Mouse (Mus musculus): ENCODE measurements around the gene Miga1. TPM values are rescaled to one million over a fixed set of nuclear protein-coding genes. Genes with fewer than 3 reads are reported as not detected.

Gene Miga1
- polyA plus RNA-seq, 1 experiment from 2014 or later: 3.8 TPM

DNA sequence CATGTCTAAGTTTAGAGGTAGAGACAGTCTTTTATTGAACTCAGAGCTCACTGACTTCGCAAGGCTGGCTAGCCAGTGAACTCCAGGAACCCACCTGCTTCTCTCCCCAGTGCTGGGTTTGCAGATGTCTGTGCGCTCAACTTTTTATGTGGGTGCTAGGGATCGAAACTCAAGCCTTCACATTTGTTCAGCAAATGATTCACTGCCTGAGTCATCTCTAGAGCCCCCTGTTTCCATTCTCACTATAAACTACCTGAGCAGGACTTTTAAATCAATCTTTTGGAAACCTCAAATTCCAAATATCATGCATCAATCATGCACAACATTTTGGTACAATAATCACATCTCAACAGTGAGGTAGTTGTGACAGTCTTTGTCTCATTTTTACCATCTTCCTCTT, 82.7 kb downstream of the Miga1 start:
- Histone ChIP-seq H3K4me3 (ENCODE audit: low read depth, low read length) (no peak overlapping the region), H3K27me3 (ENCODE audit: control insufficient read depth, insufficient read depth, low read depth, low read length) (peaks cover 3% of the 10 kb centered on the region), H3K4me2 (ENCODE audit: low read depth, low read length) (no peak overlapping the region), H3K4me1 (ENCODE audit: control insufficient read depth, low read depth, low read length) (peaks cover 4% of the 10 kb centered on the region), H3K36me3 (ENCODE audit: control insufficient read depth, insufficient read depth) (no peaks in the 10 kb centered on the region), H3K27ac (ENCODE audit: low read length) (no peak overlapping the region), H3K9me3 (replicated peaks; ENCODE audit: control insufficient read depth, low read length) (no peaks in the 10 kb centered on the region), H3K9ac (ENCODE audit: low read depth, low read length) (no peak overlapping the region)
- no peak for ATAC-seq (ENCODE audit: low read depth)
- WGBS (ENCODE audit: insufficient replicate concordance): 69% methylated on average over 3 of the region's 3 CpGs

DNA sequence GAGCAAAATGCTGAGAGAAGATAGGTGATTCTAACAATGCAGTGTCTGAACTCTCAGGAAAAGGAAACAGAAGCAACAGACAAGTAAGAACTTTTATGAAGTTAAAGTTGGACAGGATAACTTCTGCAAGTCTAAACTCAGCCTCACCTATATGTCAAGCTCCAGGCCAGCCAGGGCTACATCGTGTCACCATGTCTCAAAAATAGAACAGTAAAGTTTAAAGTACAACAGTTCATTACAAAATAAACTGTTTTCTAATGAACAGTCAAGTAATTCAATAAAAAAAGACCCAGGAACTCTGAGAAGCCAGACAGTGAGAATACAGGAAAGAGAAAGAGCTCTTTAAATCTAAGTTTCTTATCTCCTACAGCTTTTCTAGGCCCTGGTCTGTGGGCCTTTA, 89.7 kb downstream of the Miga1 start:
- ATAC-seq (ENCODE audit: low read depth): peak; percentile 48; the same call in 1 of the 2 replicates
- H3K4me2 ChIP-seq (ENCODE audit: low read depth, low read length): no peak overlapping the region

DNA sequence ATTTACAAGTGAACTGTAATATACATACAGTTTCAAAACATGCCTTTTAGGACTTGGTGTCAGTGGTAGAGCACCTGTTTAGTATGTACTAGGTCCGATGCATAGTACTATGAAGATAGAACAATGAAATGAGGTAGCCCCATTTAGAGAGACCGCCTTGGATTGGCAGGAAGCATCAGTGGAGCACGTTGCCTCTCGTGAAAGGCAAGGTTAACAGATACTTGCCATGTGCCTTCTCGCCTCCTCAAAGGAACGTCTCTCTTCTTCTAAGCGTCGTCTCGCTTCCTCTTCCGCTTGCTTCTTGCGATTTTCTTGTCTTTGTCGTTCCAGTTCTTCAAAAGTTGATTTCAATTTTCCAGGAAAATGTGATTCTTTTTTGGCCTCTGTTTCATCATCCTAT, 92.5 kb downstream of the Miga1 start:
- whole genome bisulfite sequencing (ENCODE audit: insufficient replicate concordance): 74% methylated on average over 12 of the region's 12 CpGs
- Histone ChIP-seq H3K27ac (ENCODE audit: low read length) (no peak overlapping the region), H3K27me3 (ENCODE audit: control insufficient read depth, insufficient read depth, low read depth, low read length) (no peaks in the 10 kb centered on the region), H3K36me3 (ENCODE audit: control insufficient read depth, insufficient read depth) (no peaks in the 10 kb centered on the region), H3K4me2 (ENCODE audit: low read depth, low read length) (no peak overlapping the region), H3K9me3 (replicated peaks; ENCODE audit: control insufficient read depth, low read length) (no peaks in the 10 kb centered on the region), H3K4me1 (ENCODE audit: control insufficient read depth, low read depth, low read length) (no peaks in the 10 kb centered on the region), H3K4me3 (ENCODE audit: low read depth, low read length) (no peak overlapping the region), H3K9ac (ENCODE audit: low read depth, low read length) (no peak overlapping the region)
- no peak for ATAC-seq (ENCODE audit: low read depth)

More for the DNA sequence above, 89.7 kb downstream of the Miga1 start:
- Histone ChIP-seq H3K4me1 (ENCODE audit: control insufficient read depth, low read depth, low read length) (no peaks in the 10 kb centered on the region), H3K4me3 (ENCODE audit: low read depth, low read length) (no peak overlapping the region), H3K36me3 (ENCODE audit: control insufficient read depth, insufficient read depth) (no peaks in the 10 kb centered on the region), H3K27me3 (ENCODE audit: control insufficient read depth, insufficient read depth, low read depth, low read length) (no peaks in the 10 kb centered on the region), H3K9me3 (replicated peaks; ENCODE audit: control insufficient read depth, low read length) (no peaks in the 10 kb centered on the region), H3K9ac (ENCODE audit: low read depth, low read length) (no peak overlapping the region), H3K27ac (ENCODE audit: low read length) (no peak overlapping the region)
- 65% methylated on average over 1 of the region's 1 CpGs for WGBS (ENCODE audit: insufficient replicate concordance)

DNA sequence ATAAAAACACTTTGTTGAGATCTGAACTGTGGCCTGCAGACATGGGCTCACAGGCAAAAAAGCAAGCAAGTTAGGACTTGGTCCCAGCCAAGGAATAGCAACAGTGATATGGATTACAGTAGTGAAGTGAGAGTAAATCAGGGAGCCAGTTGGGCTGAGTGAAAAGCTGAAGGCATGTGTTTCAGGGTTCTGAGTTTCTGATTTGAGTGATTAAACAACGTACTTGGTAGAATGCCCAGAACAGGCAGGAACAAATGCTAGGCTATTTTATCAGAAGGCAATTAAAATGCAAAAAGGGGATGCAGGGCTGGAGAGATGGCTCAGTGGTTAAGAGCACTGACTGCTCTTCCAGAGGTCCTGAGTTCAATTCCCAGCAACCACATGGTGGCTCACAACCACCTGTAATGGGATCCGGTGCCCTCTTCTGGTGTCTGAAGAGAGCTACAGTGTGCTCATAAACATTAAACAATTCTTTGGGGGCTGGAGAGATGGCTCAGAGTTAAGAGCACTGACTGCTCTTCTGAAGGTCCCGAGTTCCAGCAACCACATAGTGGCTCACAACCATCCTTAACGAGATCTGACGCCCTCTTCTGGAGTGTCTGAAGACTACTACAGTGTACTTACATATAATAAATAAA, 94.8 kb downstream of the Miga1 start:
- Histone ChIP-seq H3K27ac (ENCODE audit: low read length) (no peak overlapping the region), H3K4me3 (ENCODE audit: low read depth, low read length) (no peak overlapping the region), H3K9ac (ENCODE audit: low read depth, low read length) (no peak overlapping the region), H3K4me2 (ENCODE audit: low read depth, low read length) (no peak overlapping the region), H3K27me3 (ENCODE audit: control insufficient read depth, insufficient read depth, low read depth, low read length) (no peaks in the 10 kb centered on the region), H3K9me3 (replicated peaks; ENCODE audit: control insufficient read depth, low read length) (no peaks in the 10 kb centered on the region), H3K36me3 (ENCODE audit: control insufficient read depth, insufficient read depth) (no peaks in the 10 kb centered on the region), H3K4me1 (ENCODE audit: control insufficient read depth, low read depth, low read length) (no peaks in the 10 kb centered on the region)
- 78% methylated on average over 5 of the region's 5 CpGs for WGBS (ENCODE audit: insufficient replicate concordance)
- ATAC-seq (ENCODE audit: low read depth): no peak

DNA sequence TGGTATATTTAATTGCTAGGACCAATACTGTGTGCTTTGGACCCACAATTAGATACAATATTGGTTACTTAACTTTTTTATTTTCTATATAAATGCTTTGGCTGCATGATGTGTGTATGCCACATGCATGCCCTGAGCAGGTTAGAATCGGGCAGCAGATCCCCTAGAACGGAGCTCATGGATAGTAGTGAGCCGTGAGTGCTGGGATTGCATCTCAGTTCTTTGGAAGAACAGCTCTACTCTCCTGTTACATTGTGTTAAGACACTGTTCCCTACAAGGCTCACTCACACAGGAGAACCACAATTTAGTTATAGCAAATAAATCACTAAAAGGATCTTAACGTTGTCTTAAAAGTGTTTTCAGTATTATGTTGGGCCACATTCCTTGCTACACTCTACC, 96.9 kb downstream of the Miga1 start:
- Histone ChIP-seq H3K36me3 (ENCODE audit: control insufficient read depth, insufficient read depth) (peaks cover 3% of the 10 kb centered on the region; the same call in 1 of the 2 replicates), H3K27me3 (ENCODE audit: control insufficient read depth, insufficient read depth, low read depth, low read length) (no peaks in the 10 kb centered on the region), H3K4me2 (ENCODE audit: low read depth, low read length) (no peak overlapping the region), H3K4me3 (ENCODE audit: low read depth, low read length) (no peak overlapping the region), H3K9ac (ENCODE audit: low read depth, low read length) (no peak overlapping the region), H3K4me1 (ENCODE audit: control insufficient read depth, low read depth, low read length) (no peaks in the 10 kb centered on the region), H3K27ac (ENCODE audit: low read length) (no peak overlapping the region), H3K9me3 (replicated peaks; ENCODE audit: control insufficient read depth, low read length) (no peaks in the 10 kb centered on the region)
- ATAC-seq (ENCODE audit: low read depth): no peak
- WGBS (ENCODE audit: insufficient replicate concordance): 69% methylated on average over 4 of the region's 4 CpGs

DNA sequence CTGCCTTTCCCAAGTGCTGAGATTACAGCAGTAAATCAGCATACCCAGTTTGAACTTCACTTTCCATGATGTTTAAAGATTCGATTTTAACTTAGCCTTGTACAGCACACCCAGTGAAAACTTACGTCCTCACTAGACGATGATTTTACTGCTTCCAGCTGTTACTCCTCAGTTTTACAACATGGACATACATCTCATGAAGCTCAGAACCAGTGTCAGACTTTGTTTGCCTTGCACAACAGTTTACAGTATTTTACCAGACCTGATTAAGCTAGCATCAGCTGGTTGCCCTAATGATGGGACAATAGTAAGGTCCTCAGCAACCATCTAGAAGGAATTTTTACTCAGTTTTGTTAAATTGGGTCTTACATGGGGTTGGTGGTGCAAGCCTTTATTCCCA, 99.1 kb downstream of the Miga1 start:
- peaks cover 9% of the 10 kb centered on the region for H3K36me3 ChIP-seq (ENCODE audit: control insufficient read depth, insufficient read depth)
- H3K9me3 ChIP-seq (replicated peaks; ENCODE audit: control insufficient read depth, low read length): no peaks in the 10 kb centered on the region
- H3K4me1 ChIP-seq (ENCODE audit: control insufficient read depth, low read depth, low read length): no peaks in the 10 kb centered on the region
- 67% methylated on average over 3 of the region's 3 CpGs for WGBS (ENCODE audit: insufficient replicate concordance)
- ATAC-seq (ENCODE audit: low read depth): no peak
- H3K9ac ChIP-seq (ENCODE audit: low read depth, low read length): no peak overlapping the region
- no peak overlapping the region for H3K27ac ChIP-seq (ENCODE audit: low read length)
- no peak overlapping the region for H3K4me2 ChIP-seq (ENCODE audit: low read depth, low read length)
- no peaks in the 10 kb centered on the region for H3K27me3 ChIP-seq (ENCODE audit: control insufficient read depth, insufficient read depth, low read depth, low read length)
- H3K4me3 ChIP-seq (ENCODE audit: low read depth, low read length): no peak overlapping the region

DNA sequence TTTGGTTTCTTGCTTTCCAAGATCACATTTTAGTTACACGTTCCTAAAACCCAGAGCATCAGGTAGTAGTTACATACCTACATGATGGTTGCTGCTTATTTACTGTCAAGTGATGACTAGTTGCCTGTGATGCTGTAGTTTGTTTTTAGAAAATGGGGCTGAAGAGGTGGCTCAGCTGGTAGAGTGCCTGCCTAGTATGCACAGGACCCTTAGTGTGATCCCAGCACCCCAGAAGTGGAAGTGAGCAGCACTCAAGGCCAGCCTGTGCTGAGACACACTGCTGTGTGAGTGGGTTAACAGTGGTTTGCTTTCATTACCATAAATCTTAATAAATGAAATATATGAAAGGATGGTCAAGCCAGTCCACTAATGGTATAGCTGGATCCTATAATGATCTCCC, 100.6 kb downstream of the Miga1 start:
- ATAC-seq (ENCODE audit: low read depth): no peak
- Histone ChIP-seq H3K27me3 (ENCODE audit: control insufficient read depth, insufficient read depth, low read depth, low read length) (no peaks in the 10 kb centered on the region), H3K36me3 (ENCODE audit: control insufficient read depth, insufficient read depth) (peaks cover 16% of the 10 kb centered on the region), H3K27ac (ENCODE audit: low read length) (no peak overlapping the region), H3K9ac (ENCODE audit: low read depth, low read length) (no peak overlapping the region), H3K4me3 (ENCODE audit: low read depth, low read length) (no peak overlapping the region), H3K9me3 (replicated peaks; ENCODE audit: control insufficient read depth, low read length) (no peaks in the 10 kb centered on the region), H3K4me2 (ENCODE audit: low read depth, low read length) (no peak overlapping the region), H3K4me1 (ENCODE audit: control insufficient read depth, low read depth, low read length) (no peaks in the 10 kb centered on the region)
- WGBS (ENCODE audit: insufficient replicate concordance): 88% methylated on average over 1 of the region's 1 CpGs

DNA sequence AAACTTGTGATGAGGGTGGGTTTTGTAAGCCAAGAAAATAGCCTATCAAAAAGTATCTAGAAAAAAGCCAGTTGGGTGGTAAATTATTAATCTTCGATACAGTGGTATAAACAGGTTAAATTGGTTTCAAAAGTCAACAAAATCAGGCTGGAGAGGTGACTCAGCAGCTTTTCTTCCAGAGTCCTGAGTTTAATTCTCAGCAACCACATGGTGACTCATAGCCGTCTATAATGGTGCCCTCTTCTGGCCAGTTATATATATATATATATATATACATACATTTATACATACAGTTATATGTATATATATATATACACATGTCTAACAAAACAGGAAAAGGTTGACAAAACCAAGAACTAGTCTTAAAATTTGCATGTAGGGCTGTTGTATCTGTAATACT, 101.4 kb downstream of the Miga1 start:
- peak; percentile 69 for ATAC-seq (ENCODE audit: low read depth)
- Histone ChIP-seq H3K4me2 (ENCODE audit: low read depth, low read length) (no peak overlapping the region), H3K4me3 (ENCODE audit: low read depth, low read length) (no peak overlapping the region), H3K27ac (ENCODE audit: low read length) (no peak overlapping the region), H3K9ac (ENCODE audit: low read depth, low read length) (no peak overlapping the region), H3K36me3 (ENCODE audit: control insufficient read depth, insufficient read depth) (peaks cover 19% of the 10 kb centered on the region), H3K4me1 (ENCODE audit: control insufficient read depth, low read depth, low read length) (no peaks in the 10 kb centered on the region), H3K9me3 (replicated peaks; ENCODE audit: control insufficient read depth, low read length) (no peaks in the 10 kb centered on the region), H3K27me3 (ENCODE audit: control insufficient read depth, insufficient read depth, low read depth, low read length) (no peaks in the 10 kb centered on the region)
- WGBS (ENCODE audit: insufficient replicate concordance): 31% methylated on average over 2 of the region's 2 CpGs

DNA sequence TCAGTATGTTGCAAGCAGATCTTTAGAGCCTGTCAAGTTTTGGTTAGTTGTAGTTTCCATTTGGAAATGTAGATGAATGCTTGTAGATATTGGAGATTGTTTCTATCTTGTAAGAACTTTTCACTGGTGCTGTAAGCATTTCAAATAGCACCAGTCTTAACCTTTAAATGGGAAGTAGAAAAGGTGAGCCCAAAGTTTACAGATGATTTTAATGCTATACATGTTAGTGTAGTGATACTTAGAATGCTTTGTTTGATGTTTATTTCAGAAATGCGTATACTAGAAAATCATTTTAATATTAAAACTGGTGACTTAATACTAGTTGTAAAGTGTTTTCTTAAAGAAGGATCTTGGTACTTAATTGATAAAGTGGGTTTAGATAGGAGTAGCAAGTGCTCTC, 104.4 kb downstream of the Miga1 start:
- H3K36me3 ChIP-seq (ENCODE audit: control insufficient read depth, insufficient read depth): peaks cover 28% of the 10 kb centered on the region
- H3K9me3 ChIP-seq (replicated peaks; ENCODE audit: control insufficient read depth, low read length): no peaks in the 10 kb centered on the region

More for the DNA sequence above, 104.4 kb downstream of the Miga1 start:
- Histone ChIP-seq H3K9ac (ENCODE audit: low read depth, low read length) (no peak overlapping the region), H3K27ac (ENCODE audit: low read length) (no peak overlapping the region), H3K4me3 (ENCODE audit: low read depth, low read length) (no peak overlapping the region), H3K4me1 (ENCODE audit: control insufficient read depth, low read depth, low read length) (no peaks in the 10 kb centered on the region; the same call in 1 of the 2 replicates), H3K27me3 (ENCODE audit: control insufficient read depth, insufficient read depth, low read depth, low read length) (no peaks in the 10 kb centered on the region), H3K4me2 (ENCODE audit: low read depth, low read length) (no peak overlapping the region)
- no peak for ATAC-seq (ENCODE audit: low read depth)
- WGBS (ENCODE audit: insufficient replicate concordance): 92% methylated on average over 1 of the region's 1 CpGs

All from liver, embryonic 16.5 days (tissue).